Mouse (Mus musculus) MEL (cell line): ENCODE data around the gene Retsat. TPM values are rescaled to one million over a fixed set of nuclear protein-coding genes. Genes with fewer than 3 reads are reported as not detected.

Experiments
- DNase-seq: peaks from one replicate; pipeline ENCODE4 v3.0.0; 2011; ENCODE audit warnings: low read depth, low spot score
- H3K27ac ChIP-seq: 2 replicates; pipeline ENCODE4 v1.5.1; 2012; ENCODE audit warnings: low read depth, mild to moderate bottlenecking, control low read depth, low read length, moderate library complexity; ENCODE audit not compliant: control insufficient read depth
- H3K27me3 ChIP-seq, 2 experiments: fragments of 150-350 bp in 1 of 2; sonication (generic) in 1 of 2; 2 replicates each; pipeline ENCODE4 v1.6.1; 2012; ENCODE audit warnings: low read length in 2 of 2, mild to moderate bottlenecking in 2 of 2, improper control_type of control experiment in 1 of 2, moderate library complexity in 1 of 2; ENCODE audit not compliant: insufficient read depth in 2 of 2, control insufficient read depth in 1 of 2
- H3K36me3 ChIP-seq, 2 experiments: 2 replicates each; pipeline ENCODE4 v1.6.1; 2012 to 2014; ENCODE audit warnings: low read length in 2 of 2, improper control_type of control experiment in 1 of 2, inconsistent platforms in 1 of 2, mild to moderate bottlenecking in 1 of 2; ENCODE audit not compliant: insufficient read depth in 2 of 2, control insufficient read depth in 1 of 2
- H3K4me1 ChIP-seq, 2 experiments: fragments of 150-350 bp in 1 of 2; sonication (generic) in 1 of 2; 2 replicates each; pipeline ENCODE4 v1.6.1; 2012; ENCODE audit warnings: low read length in 2 of 2, improper control_type of control experiment in 1 of 2, mild to moderate bottlenecking in 1 of 2; ENCODE audit not compliant: insufficient read depth in 2 of 2, control insufficient read depth in 1 of 2
- H3K4me3 ChIP-seq, 2 experiments: fragments of 150-350 bp in 1 of 2; sonication (generic) in 1 of 2; 2 replicates each; pipeline ENCODE4 v1.5.1; 2012; ENCODE audit warnings: low read depth in 2 of 2, low read length in 2 of 2, mild to moderate bottlenecking in 2 of 2, moderate library complexity in 2 of 2, control low read depth in 1 of 2, improper control_type of control experiment in 1 of 2; ENCODE audit not compliant: control insufficient read depth in 1 of 2, insufficient read depth in 1 of 2
- H3K79me2 ChIP-seq: 2 replicates; pipeline ENCODE4 v1.6.1; 2012; ENCODE audit warnings: mild to moderate bottlenecking, low read length, moderate library complexity; ENCODE audit not compliant: control insufficient read depth, poor library complexity, insufficient read depth
- H3K9ac ChIP-seq: 2 replicates; pipeline ENCODE4 v1.6.1; 2012; ENCODE audit warnings: low read depth, mild to moderate bottlenecking, control low read depth, low read length, moderate library complexity; ENCODE audit not compliant: control insufficient read depth, poor library complexity, severe bottlenecking
- H3K9me3 ChIP-seq: fragments of 150-350 bp; sonication (generic); replicated peaks from 2 replicates; pipeline ENCODE4 v1.6.1; 2012; ENCODE audit warnings: mild to moderate bottlenecking, low read length, improper control_type of control experiment, moderate library complexity; ENCODE audit not compliant: insufficient read depth
- BHLHE40 ChIP-seq: IDR thresholded peaks from 2 replicates; pipeline ENCODE4 v1.6.1; 2012; ENCODE audit warnings: low read depth, mild to moderate bottlenecking, inconsistent platforms, low read length, improper control_type of control experiment, borderline replicate concordance
- CTCF ChIP-seq, 3 experiments: IDR thresholded peaks in 2 of 3; conservative IDR thresholded peaks in 1 of 3; 2 replicates each; pipeline ENCODE4 v1.5.1; 2011 to 2012; ENCODE audit warnings: low read length in 3 of 3, low read depth in 2 of 3, mild to moderate bottlenecking in 2 of 3, improper control_type of control experiment in 1 of 3, inconsistent platforms in 1 of 3, mixed read lengths in 1 of 3, moderate library complexity in 1 of 3; ENCODE audit not compliant: control insufficient read depth in 1 of 3, insufficient read depth in 1 of 3, poor library complexity in 1 of 3, severe bottlenecking in 1 of 3
- HCFC1 ChIP-seq: IDR thresholded peaks from 2 replicates; pipeline ENCODE4 v1.6.1; 2012; ENCODE audit warnings: low read depth, mild to moderate bottlenecking, inconsistent platforms, low read length, improper control_type of control experiment, moderate library complexity
- MAZ ChIP-seq: IDR thresholded peaks from 2 replicates; pipeline ENCODE4 v1.6.1; 2012; ENCODE audit warnings: low read depth, mild to moderate bottlenecking, inconsistent platforms, low read length, improper control_type of control experiment
- MYB ChIP-seq: IDR thresholded peaks from 2 replicates; pipeline ENCODE4 v1.6.1; 2011; ENCODE audit warnings: mild to moderate bottlenecking, low read depth, low read length, improper control_type of control experiment
- NELFE ChIP-seq: IDR thresholded peaks from 2 replicates; pipeline ENCODE4 v1.6.1; 2011; ENCODE audit warnings: low read depth, low read length, improper control_type of control experiment
- POLR2A ChIP-seq, 2 experiments: IDR thresholded peaks; 2 replicates each; pipeline ENCODE4 v1.6.1; 2011 to 2012; ENCODE audit warnings: low read length in 2 of 2, mild to moderate bottlenecking in 2 of 2, control low read depth in 1 of 2, improper control_type of control experiment in 1 of 2, low read depth in 1 of 2, moderate library complexity in 1 of 2; ENCODE audit not compliant: control insufficient read depth in 1 of 2, insufficient read depth in 1 of 2, poor library complexity in 1 of 2
- RAD21 ChIP-seq: IDR thresholded peaks from 2 replicates; pipeline ENCODE4 v1.6.1; 2011; ENCODE audit warnings: mild to moderate bottlenecking, low read depth, low read length, improper control_type of control experiment
- RCOR1 ChIP-seq: IDR thresholded peaks from 2 replicates; pipeline ENCODE4 v1.6.1; 2012; ENCODE audit warnings: low read depth, mild to moderate bottlenecking, inconsistent platforms, low read length, improper control_type of control experiment
- SIN3A ChIP-seq: IDR thresholded peaks from 2 replicates; pipeline ENCODE4 v1.6.1; 2012; ENCODE audit warnings: low read length, improper control_type of control experiment, inconsistent platforms
- SMC3 ChIP-seq: IDR thresholded peaks from 2 replicates; pipeline ENCODE4 v1.6.1; 2011; ENCODE audit warnings: low read depth, low read length, improper control_type of control experiment
- UBTF ChIP-seq: IDR thresholded peaks from 2 replicates; pipeline ENCODE4 v1.6.1; 2012; ENCODE audit warnings: low read depth, mild to moderate bottlenecking, inconsistent platforms, low read length, improper control_type of control experiment, moderate library complexity, borderline replicate concordance; ENCODE audit not compliant: insufficient read depth
- USF1 ChIP-seq: IDR thresholded peaks from 2 replicates; pipeline ENCODE4 v1.6.1; 2014; ENCODE audit warnings: low read depth, mild to moderate bottlenecking, inconsistent platforms, low read length, improper control_type of control experiment, moderate library complexity
- USF2 ChIP-seq, 2 experiments: IDR thresholded peaks; 2 replicates each; pipeline ENCODE4 v1.6.1; 2011 to 2012; ENCODE audit warnings: improper control_type of control experiment in 2 of 2, low read length in 2 of 2, borderline replicate concordance in 1 of 2, inconsistent platforms in 1 of 2, low read depth in 1 of 2, mild to moderate bottlenecking in 1 of 2; ENCODE audit not compliant: insufficient read depth in 1 of 2
- ZC3H11A ChIP-seq: IDR thresholded peaks from 2 replicates; pipeline ENCODE4 v1.6.1; 2012; ENCODE audit warnings: low read depth, mild to moderate bottlenecking, inconsistent platforms, low read length, improper control_type of control experiment
- polyA plus RNA-seq, 2 experiments: library from polyadenylated mRNA; stranded (reverse) in 1 of 2; unstranded in 1 of 2; fragments of >175 nt in 1 of 2; fragments of >200 nt in 1 of 2; gene quantifications; 2 replicates each; pipeline versions ENCODE4 v1.2.1 to v1.2.4; 2012; ENCODE audit warnings: low replicate concordance in 2 of 2, low read depth in 1 of 2; ENCODE audit not compliant: insufficient read length in 2 of 2, insufficient read depth in 1 of 2, missing spikeins in 1 of 2
- total RNA-seq: library from RNA; depleted of rRNA; stranded (reverse); fragments of 300-350 nt; gene quantifications from 2 replicates; pipeline ENCODE4 v1.2.3, GENCODE M21; 2012

Retsat gene
- total and polyA plus RNA-seq, 3 experiments: 40.3 to 61.5 TPM; not detected in 1

DNA sequence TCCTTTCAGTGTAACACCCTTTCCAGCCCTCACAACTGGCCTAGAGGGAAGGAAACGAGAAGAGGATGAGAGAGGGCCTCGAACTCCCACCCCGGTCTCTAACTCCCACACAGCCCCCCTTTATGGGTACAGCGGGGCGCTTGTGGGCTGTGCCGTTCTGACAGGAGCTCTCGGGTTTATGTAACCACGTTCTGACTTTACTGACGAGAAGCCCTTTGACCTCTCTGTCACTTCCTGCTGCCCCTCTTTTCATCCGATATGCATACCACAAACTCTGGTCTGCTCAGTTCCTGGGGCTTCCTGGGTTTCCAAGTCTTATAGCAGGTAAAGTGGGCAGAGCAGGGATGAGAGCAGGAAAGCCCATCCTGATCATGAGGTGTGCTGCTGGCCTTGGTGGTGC is 36.0 kb downstream of the Retsat start:
- Histone ChIP-seq H3K4me1 (peaks cover 0 to 5% of the 10 kb centered on the region in 2 experiments; a peak in 1 of 4 replicates), H3K4me3 (no peak overlapping the region), H3K27me3 (peaks cover 7 to 15% of the 10 kb centered on the region in 2 experiments), H3K9ac (no peak overlapping the region), H3K79me2 (no peaks in the 10 kb centered on the region), H3K27ac (no peak overlapping the region), H3K9me3 (no peaks in the 10 kb centered on the region)
- TF ChIP-seq USF2 (IDR thresholded peaks at IDR 0.05; ENCODE audit: borderline replicate concordance in 1 of 2, insufficient read depth in 1 of 2, low read depth in 1 of 2, low read length in 2 of 2): no peak
- TF ChIP-seq ZC3H11A: no peak
- TF ChIP-seq USF1: no peak
- no peak for TF ChIP-seq NELFE
- no peak for TF ChIP-seq HCFC1
- no peak for TF ChIP-seq SIN3A
- no peak for TF ChIP-seq POLR2A (IDR thresholded peaks at IDR 0.05; ENCODE audit: control insufficient read depth in 1 of 2, insufficient read depth in 1 of 2, low read depth in 1 of 2, low read length in 2 of 2, poor library complexity in 1 of 2)
- TF ChIP-seq RCOR1: no peak
- TF ChIP-seq RAD21: no peak
- TF ChIP-seq BHLHE40: no peak
- TF ChIP-seq MYB: no peak
- TF ChIP-seq UBTF: no peak
- no peak for TF ChIP-seq SMC3
- TF ChIP-seq, all 39 proteins: peak for 0
- no peak for DNase-seq
- H3K36me3 ChIP-seq: no peaks in the 10 kb centered on the region

DNA sequence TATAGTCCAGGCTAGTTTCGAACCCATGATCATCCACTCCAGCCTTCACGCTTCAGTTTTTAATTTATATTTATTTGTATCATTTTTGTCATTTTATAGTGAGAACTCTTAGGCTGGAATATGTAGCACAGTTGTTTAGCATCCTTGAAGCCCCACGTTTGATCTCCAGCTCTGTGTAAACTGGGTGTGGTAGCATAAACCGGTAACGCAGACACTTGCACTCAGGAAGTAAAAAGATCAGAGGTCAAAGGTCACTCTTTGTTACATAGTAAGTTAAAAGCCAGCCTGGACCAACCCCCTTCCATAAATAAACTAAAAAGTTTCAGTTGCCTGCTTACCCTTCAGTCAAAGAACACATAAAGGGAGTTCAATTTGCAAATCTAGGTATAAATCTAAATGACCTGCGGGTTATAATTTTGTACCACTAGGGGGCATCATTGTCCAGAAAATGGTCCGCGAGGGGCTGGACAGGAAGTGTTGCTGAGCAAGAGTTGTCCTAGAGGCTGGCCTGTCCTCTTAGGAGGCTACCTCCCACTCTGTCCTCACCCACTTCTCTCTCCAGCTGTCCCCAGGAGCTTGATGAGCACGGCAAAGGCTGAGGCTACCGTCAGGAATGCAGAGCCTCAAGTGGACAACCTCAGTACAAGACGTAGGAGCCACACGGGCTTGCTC is 37.6 kb downstream of the Retsat start:
- no peak overlapping the region for H3K4me3 ChIP-seq
- H3K9ac ChIP-seq: no peak overlapping the region
- peak; percentile 66 for DNase-seq
- H3K36me3 ChIP-seq: no peaks in the 10 kb centered on the region
- H3K27me3 ChIP-seq: peaks cover 5 to 15% of the 10 kb centered on the region in 2 experiments
- H3K27ac ChIP-seq: no peak overlapping the region
- peaks cover 0 to 5% of the 10 kb centered on the region in 2 experiments; a peak in 1 of 4 replicates for H3K4me1 ChIP-seq
- no peaks in the 10 kb centered on the region for H3K79me2 ChIP-seq
- no peaks in the 10 kb centered on the region for H3K9me3 ChIP-seq
- peak; percentile 58 to 72 (median 72) for TF ChIP-seq CTCF (IDR thresholded peaks at IDR 0.05 in 2 of 3, conservative IDR thresholded peaks at IDR 0.05 in 1 of 3; ENCODE audit: control insufficient read depth in 1 of 3, insufficient read depth in 1 of 3, low read depth in 2 of 3, low read length in 3 of 3, poor library complexity in 1 of 3, severe bottlenecking in 1 of 3)
- TF ChIP-seq SMC3: peak; percentile 44
- TF ChIP-seq NELFE: no peak
- TF ChIP-seq MAZ: no peak
- peak; percentile 68 for TF ChIP-seq RAD21
